Mouse (Mus musculus): Measurements from ENCODE around the gene Bicdl1.

Gene Bicdl1

DNA sequence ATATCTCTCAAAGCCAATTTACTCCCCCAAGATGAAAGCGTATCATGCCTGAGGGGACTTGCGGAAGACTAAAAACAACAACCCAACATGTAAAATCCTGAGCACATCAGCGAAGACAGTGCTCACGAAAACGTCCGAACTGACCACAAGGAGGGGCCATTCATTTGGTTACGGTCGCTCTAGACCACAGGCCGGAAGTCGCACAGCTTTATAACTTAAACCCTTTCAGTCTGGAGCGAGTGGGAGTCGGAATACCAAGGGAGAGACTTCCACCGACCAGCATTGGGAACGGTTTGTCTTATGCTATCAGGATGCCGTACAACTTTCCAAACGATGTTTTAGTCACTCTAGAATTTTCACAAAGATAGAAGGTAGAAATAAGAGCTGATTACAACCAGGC is 5.4 kb downstream of the Bicdl1 start:
- DNase-seq (ENCODE audit: low spot score in 2 of 2), result no peak

- no peak for DNase-seq (ENCODE audit: low spot score in 2 of 2)
These were observed 7.0 kb downstream of the Bicdl1 start for GRCm38 (mm10) chr5:115724422-115724821.

- DNase-seq (ENCODE audit: low spot score in 2 of 2), result no peak
These were observed 9.0 kb downstream of the Bicdl1 start for GRCm38 (mm10) chr5:115722188-115722959.

GRCm38 (mm10) chr5:115720761-115721160 is 10.7 kb downstream of the Bicdl1 start:
- DNase-seq (ENCODE audit: low spot score in 2 of 2), result no peak

DNA sequence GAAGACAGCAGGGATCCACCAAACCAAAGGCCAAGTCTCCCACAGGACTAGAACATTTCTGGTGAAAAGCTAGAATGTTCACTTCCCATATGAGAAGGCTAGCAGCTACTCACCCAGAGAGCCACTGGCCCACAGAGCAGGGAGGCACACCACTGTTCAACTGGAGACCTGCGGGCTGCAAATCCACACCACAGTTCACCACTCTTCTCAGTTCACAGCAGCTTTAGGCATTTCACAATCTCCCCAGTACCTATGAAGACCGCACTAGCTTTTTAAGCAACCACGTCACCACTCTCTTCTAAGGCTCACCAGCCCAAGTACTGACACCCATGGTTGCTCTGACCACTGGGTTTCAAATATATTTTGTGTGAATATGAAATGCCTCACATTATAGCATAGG is 13.7 kb downstream of the Bicdl1 start:
- DNase-seq (ENCODE audit: low spot score in 2 of 2), result no peak

GRCm38 (mm10) chr5:115717106-115717505 is 14.3 kb downstream of the Bicdl1 start:
- DNase-seq (ENCODE audit: low spot score in 2 of 2), result no peak

- no peak for DNase-seq (ENCODE audit: low spot score in 2 of 2)
These were observed 15.0 kb downstream of the Bicdl1 start for GRCm38 (mm10) chr5:115716426-115716825.

DNA sequence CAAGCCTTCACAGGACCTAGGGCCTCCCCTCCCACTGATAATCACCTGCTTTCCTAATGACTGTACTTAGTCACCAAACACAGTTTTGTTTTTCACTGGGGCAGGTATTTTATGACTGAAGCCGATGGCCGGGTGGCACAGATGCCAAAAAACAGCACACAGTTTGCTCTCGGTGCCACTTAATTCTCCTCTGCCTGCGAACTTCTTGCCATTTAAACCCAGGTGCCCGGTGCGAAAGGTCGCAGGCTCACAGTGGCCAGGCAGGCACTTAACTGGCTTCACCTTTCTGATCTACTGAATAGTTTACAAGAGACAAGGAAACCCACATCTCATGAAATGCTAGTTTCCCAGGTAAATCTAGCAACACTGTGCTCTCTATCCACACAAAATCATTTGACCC is 16.7 kb downstream of the Bicdl1 start:
- no peak for DNase-seq (ENCODE audit: low spot score in 2 of 2)

DNA sequence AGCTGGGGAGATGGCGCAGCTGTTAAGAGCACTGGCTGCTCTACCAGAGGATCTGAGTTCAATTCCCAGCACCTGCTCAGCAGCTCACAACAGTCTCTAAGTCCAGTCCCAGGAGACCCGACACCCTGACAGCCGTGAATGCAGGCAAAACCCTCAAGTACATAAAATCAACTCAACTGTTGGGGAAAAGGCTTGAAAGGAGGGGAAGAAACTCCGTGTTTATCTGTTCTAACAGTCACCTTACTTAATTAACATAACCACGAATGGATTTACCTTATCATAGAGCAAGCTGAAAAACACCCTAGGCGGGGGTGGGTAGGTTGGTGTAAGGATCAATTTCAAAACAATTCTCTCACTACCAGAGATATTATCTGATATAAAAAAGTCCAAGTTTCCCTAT is 18.9 kb downstream of the Bicdl1 start:
- DNase-seq (ENCODE audit: low spot score in 2 of 2), result no peak

GRCm38 (mm10) chr5:115711636-115712419 is 19.6 kb downstream of the Bicdl1 start:
- no peak for DNase-seq (ENCODE audit: low spot score in 2 of 2)

DNA sequence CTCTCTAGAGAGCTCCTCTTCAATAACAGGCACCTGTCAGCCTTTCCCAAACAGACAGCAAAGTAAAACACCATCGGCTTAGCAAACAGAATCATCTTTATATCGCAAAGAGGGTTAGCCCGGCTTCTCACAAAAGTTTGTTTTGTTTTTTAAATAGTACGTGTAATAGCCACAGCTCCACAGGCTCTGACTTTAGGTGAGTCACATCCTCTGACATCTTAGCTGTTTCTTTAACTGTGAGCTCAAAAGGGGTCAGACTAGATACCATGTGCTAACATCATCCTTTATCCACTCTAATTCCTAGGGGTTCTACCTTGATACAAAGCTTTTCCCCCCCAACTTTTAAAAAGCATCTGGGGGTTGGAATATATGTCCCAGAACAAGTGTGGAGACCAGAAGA is 21.2 kb downstream of the Bicdl1 start:
- DNase-seq (ENCODE audit: low spot score in 2 of 2), result no peak

GRCm38 (mm10) chr5:115708930-115709329 is 22.5 kb downstream of the Bicdl1 start:
- no peak for DNase-seq (ENCODE audit: low spot score in 2 of 2)

- DNase-seq (ENCODE audit: low spot score in 2 of 2), result no peak
These were observed 29.4 kb downstream of the Bicdl1 start for GRCm38 (mm10) chr5:115701981-115702380.

GRCm38 (mm10) chr5:115701215-115701614 is 30.2 kb downstream of the Bicdl1 start:
- DNase-seq (ENCODE audit: low spot score in 2 of 2), result no peak

DNA sequence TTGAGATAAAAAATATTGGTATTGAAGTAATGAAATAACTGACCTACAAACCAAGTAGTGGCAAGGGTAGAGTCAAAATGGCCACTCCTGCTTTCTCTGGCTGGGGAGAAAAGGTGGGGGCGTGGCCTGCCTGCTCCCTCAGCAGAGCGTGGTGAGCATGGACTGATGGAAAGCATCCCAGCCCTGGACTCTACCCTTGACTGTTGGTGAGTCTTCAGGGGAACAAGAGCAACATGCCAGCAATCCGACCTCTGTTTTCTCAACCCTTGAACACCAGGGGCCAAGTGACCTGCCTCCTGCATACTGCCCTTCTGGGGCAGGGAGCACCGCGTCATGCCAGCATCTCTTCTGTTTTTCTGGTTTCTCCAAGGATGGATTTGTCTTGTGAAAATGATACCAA is 34.6 kb downstream of the Bicdl1 start:
- DNase-seq (ENCODE audit: low spot score in 2 of 2), result no peak

GRCm38 (mm10) chr5:115695191-115695770 is 36.1 kb downstream of the Bicdl1 start:
- no peak for DNase-seq (ENCODE audit: low spot score in 2 of 2)

GRCm38 (mm10) chr5:115693271-115693670 is 38.1 kb downstream of the Bicdl1 start:
- DNase-seq (ENCODE audit: low spot score in 2 of 2), result no peak

DNA sequence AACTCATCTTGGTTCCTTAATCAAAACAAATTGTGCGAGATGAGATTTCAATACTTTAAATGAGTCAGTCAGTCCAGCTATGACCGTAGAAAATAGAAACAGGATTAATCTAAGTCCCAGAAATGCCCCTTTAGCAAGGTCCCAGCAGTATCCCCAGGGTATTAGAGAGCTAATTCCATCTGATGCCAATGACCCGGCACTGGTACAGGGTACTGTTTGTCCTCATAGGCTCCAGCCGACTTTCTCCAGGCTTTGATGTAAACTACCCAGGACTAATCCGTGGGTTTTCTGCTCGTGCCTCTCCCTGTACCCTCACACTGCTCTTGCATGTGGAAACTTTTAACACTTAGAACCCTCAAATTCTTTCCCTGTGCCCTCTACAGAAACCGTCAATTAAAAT is 44.7 kb downstream of the Bicdl1 start:
- DNase-seq (ENCODE audit: low spot score in 2 of 2), result no peak

DNA sequence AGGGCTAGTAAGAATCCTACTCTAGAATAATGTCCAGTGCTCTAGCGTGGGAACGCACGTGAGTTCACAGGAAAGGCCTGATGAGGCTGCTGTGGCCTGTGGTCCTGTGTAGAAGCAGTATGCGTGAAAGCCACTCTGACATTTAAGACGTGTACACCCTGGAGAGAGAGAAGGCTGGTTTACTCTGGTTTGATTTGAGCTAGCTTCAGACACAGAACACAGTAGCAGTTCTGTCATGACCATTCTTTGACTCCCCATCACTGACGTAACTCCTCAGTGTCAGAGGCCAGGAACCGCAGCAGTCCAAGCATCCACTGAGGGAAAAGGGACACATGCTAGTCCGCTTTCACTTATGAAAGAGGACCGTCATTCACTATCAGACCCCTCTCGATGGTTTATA is 46.3 kb downstream of the Bicdl1 start:
- no peak for DNase-seq (ENCODE audit: low spot score in 2 of 2)

GRCm38 (mm10) chr5:115671846-115672245 is 59.6 kb downstream of the Bicdl1 start:
- DNase-seq (ENCODE audit: low spot score in 2 of 2), result no peak

DNA sequence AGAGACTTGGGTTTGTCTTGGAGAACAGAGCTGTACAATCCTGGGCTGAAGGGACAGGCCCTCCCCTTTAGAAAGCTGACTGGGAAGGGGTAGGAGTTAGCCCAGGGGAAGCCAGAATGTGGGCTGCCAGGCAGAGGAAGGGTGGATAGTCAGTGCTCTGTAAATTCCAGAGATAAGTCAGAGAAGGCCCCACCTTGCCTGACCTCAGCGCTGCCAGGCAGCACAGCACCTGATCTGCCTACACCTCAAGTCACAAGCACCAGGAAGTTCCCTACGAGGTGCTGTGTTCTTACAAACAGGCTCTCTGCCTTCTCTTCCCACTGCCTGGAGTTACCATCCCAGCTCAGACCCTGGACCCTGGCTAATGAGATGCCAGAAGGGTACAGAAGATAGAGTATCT is 61.0 kb downstream of the Bicdl1 start:
- no peak for DNase-seq (ENCODE audit: low spot score in 2 of 2)

GRCm38 (mm10) chr5:115669974-115670373 is 61.4 kb downstream of the Bicdl1 start:
- DNase-seq (ENCODE audit: low spot score in 2 of 2), result no peak

- no peak for DNase-seq (ENCODE audit: low spot score in 2 of 2)
These were observed 62.4 kb downstream of the Bicdl1 start for GRCm38 (mm10) chr5:115668986-115669385.
